Mouse (Mus musculus) layer of hippocampus, adult 2 months (tissue): ENCODE results near the gene Catsperz. TPM values are rescaled to one million over a fixed set of nuclear protein-coding genes. Genes with fewer than 3 reads are reported as not detected.

Experiments used
- DNase-seq, 2 experiments: peaks; one replicate each; pipeline ENCODE4 v3.0.0; 2022; ENCODE audit warnings: low spot score in 2 of 2
- H3K27ac ChIP-seq: fragments of 200-600 bp; 2 replicates; pipeline ENCODE4 v1.8.1; 2022
- H3K4me3 ChIP-seq: fragments of 200-600 bp; 2 replicates; pipeline ENCODE4 v1.8.1; 2022; ENCODE audit warnings: mild to moderate bottlenecking
- CTCF ChIP-seq: fragments of 200-600 bp; conservative IDR thresholded peaks from 2 replicates; pipeline ENCODE4 v1.8.1; 2022; ENCODE audit warnings: antibody characterized with exemption, mild to moderate bottlenecking, moderate library complexity
- total RNA-seq, 2 experiments: library from RNA; stranded (reverse); gene quantifications; 2 replicates each; pipeline ENCODE4 v1.2.3; 2021

Catsperz gene
- total RNA-seq, 2 experiments from 2014 or later: 10.8 to 12.5 TPM

GRCm38 (mm10) chr19:6941372-6942248 is 16.4 kb upstream of the Catsperz start, which contains the start of gene Bad:
Bad (plus strand) TSS chr19:6941861.
- H3K27ac ChIP-seq: peak within 1 kb of the TSS; percentile 98

DNA sequence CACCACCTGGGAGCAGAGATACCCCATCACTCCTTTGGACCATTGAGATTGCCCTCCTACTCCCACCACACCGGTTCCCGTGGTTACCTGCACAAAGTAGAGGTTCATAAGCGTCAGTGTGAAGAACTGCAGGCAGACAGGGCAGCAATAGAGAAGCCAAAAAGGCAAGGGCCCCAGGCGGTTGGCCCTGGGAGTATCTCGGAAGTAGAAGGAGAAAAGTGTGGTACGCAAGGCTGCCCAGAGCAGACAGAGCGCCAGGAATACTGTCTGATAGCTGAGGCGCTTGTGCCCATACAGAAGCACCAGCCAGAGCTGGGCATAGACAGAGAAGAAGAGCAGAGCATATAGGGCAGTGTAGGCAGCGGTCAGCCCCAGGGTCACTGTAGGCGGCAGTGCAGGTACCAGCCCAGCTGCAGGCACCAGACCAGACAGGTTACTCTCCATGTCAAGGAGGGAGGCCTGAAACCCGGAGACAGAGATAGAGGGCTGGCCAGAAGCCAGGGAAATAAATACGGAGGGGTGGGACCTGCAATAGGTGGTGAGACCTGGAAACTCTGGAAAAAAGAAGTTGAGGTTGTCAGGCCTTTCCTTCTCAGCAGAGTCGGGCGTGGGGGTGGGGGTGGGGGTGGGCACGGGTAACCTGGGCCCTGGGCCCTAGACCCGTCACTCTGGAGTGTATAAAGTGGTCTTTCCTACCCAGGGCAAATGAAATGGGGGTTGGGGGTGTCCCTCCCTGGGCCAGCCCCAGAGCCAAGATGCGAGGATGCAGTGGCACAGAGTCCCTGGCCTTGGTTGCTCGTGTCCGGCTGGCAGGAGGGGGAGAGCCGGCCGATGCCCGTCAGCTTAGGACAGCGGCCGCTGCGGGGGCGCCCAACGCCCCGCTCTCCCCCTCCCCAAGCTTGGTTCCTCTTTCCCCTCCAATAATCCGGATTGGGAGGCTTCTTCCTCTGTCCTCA is 15.5 kb upstream of the Catsperz start:
- Histone ChIP-seq H3K4me3 (peak overlapping the region; percentile 81), H3K27ac (peak overlapping the region; percentile 98)
- no peak for TF ChIP-seq CTCF
- DNase-seq: no peak

More at GRCm38 (mm10) chr19:6941372-6942248, 16.4 kb upstream of the Catsperz start, which contains the start of gene Bad:
- DNase-seq: peak; percentile 89 to 96
- TF ChIP-seq CTCF: peak; percentile 33; the same call in 1 of the 2 replicates
- H3K4me3 ChIP-seq: peak within 1 kb of the TSS; percentile 81

DNA sequence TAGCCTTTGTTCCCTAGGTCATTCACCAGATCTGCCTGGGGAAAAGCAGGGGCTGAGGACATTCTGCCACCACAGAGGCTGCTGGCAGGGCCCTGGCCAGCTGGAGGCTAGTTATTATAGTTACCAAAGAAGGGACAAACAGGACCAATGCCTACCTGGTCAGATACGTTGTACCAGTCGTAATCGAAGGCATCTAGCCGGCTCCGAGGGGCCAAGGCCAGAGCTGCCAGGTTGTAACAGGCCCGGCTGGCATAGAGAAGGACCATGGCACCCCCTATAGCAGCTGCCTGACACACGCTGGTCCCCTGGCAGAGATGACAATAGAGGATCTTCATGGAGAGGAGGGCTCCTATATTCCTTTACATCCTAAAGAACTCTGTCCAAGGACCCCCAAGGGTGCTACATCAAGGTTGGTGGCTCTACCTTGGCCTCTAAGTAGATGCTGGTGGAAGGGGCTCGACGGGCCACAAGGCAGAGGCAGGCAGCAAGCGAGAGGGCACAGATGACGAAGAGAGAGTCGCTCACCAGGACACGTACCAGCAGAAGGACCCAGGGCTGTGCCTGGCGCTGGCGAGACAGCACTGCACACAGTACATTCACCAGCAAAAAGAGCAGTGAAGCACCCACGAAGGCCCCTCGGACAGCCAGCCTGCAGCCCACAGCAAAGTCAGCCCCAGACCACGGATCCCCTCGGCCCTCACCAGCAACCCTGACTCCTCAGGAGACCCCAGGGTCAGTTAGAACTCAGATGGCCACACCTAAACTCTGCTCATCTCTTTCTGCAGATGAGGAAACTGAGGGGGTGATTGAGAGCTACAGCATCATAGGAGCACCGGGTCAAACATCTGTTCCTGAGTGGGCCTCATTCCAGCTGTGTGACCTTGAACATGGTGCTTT is 14.2 kb upstream of the Catsperz start:
- no peak for DNase-seq
- peak overlapping the region; percentile 81 for H3K4me3 ChIP-seq
- H3K27ac ChIP-seq: peak overlapping the region; percentile 98
- no peak for TF ChIP-seq CTCF

GRCm38 (mm10) chr19:6937541-6938465 is 12.6 kb upstream of the Catsperz start:
- H3K27ac ChIP-seq: no peak overlapping the region
- no peak for TF ChIP-seq CTCF
- no peak overlapping the region; the same call in 1 of the 2 replicates for H3K4me3 ChIP-seq
- no peak for DNase-seq

DNA sequence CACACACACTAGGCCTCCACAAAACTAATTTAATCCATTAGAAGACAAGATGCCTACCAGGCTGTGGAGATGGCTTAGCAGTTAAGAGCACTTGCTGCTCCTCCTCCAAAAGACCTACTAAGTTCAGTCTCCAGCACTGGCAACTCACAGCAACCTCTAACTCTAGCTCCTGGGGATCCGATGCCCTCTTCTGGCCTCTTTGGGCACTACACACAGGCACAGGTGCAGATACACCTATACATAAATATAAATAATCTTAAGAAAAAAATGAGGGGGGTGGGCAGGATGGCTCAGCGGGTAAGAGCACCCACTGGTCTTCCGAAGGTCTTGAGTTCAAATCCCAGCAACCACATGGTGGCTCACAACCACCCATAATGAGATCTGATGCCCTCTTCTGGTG is 11.1 kb upstream of the Catsperz start:
- TF ChIP-seq CTCF: peak; percentile 73
- Histone ChIP-seq H3K27ac (no peak overlapping the region), H3K4me3 (no peak overlapping the region)
- no peak for DNase-seq

GRCm38 (mm10) chr19:6934195-6934977 is 9.2 kb upstream of the Catsperz start, which contains the start of gene Kcnk4:
Kcnk4 (minus strand) TSS chr19:6934515.
- H3K4me3 ChIP-seq: peak within 1 kb of the TSS; percentile 64
- no peak for DNase-seq
- TF ChIP-seq CTCF: no peak
- H3K27ac ChIP-seq: peak within 1 kb of the TSS; percentile 85

DNA sequence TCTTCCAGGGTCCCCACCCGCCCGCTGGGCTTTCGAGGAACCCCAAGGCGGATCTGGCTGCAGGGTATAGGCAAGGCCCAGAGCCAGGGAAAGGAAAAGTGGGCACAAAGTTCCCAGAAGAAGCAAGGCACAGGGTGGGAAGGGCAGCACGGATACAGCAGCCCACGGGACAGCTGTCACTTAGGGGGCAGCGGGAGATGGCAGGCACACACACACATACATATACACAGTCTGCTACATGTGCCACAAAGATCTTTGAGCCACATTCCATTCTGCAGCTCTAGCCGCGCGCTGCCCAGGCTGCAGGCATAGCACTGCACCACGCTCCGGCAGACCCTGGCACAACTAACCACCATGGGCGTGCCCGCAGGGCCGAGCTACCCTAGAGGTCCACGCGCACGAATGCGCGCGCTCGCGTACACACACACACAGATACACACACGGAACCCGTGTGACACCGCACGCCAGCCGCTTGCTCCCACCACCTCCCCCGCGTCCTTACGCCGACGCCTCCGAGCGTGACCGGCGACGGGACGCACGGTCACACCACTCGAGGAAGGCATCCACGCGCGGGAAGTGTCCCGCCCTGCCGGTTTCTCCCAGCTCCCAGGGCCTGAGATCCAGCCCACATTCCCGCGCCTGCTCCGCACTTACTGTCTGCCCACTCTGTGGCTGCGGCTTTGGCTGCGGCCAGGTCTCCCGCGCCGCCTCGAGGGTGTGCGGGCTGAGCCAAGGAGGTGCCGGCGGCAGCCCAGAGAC is 8.4 kb upstream of the Catsperz start:
- no peak for TF ChIP-seq CTCF
- H3K4me3 ChIP-seq: peak overlapping the region; percentile 64
- DNase-seq: no peak
- H3K27ac ChIP-seq: peak overlapping the region; percentile 85

- Histone ChIP-seq H3K27ac (peak overlapping the region; percentile 85), H3K4me3 (peak overlapping the region; percentile 64)
- DNase-seq: no peak
- no peak for TF ChIP-seq CTCF
Measured at GRCm38 (mm10) chr19:6933102-6933435, 7.9 kb upstream of the Catsperz start.

- Histone ChIP-seq H3K27ac (no peak overlapping the region), H3K4me3 (no peak overlapping the region)
- no peak for DNase-seq
Measured at GRCm38 (mm10) chr19:6932018-6932417, 6.8 kb upstream of the Catsperz start.

DNA sequence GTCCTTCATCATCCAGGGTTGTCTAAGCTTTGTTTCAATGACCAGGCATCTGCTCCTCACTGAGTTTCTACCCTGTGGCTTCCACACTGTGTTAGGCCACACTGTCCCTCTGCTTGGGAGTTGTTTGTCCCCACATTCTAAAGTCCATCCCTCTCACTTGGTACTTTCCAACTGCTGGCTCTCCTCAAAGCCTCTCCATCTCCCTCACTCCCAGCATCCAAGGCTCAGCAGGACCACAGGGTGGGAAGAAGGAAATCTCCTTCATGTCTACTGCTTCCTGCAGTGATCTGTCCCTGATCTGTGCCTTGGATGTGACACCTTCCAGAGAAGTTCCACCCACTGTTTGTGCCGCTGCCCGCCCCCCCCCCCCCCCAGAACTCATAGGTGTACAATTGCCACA is 5.8 kb upstream of the Catsperz start:
- no peak for TF ChIP-seq CTCF
- H3K4me3 ChIP-seq: no peak overlapping the region
- DNase-seq: no peak
- H3K27ac ChIP-seq: no peak overlapping the region

More at GRCm38 (mm10) chr19:6932018-6932417, 6.8 kb upstream of the Catsperz start:
- no peak for TF ChIP-seq CTCF
